Mouse (Mus musculus): ENCODE results near the gene Gmip. TPM values are rescaled to one million over a fixed set of nuclear protein-coding genes. Genes with fewer than 3 reads are reported as not detected.

Gmip gene
- total RNA-seq, 1 experiment from 2014 or later: 27.0 TPM

- ATAC-seq (replicated peaks; ENCODE audit: low read depth, poor library complexity, severe bottlenecking): no peak
Measured at GRCm38 (mm10) chr8:69802216-69802615, 6.3 kb upstream of the Gmip start.

GRCm38 (mm10) chr8:69803366-69803765, 5.1 kb upstream of the Gmip start:
- no peak for ATAC-seq (replicated peaks; ENCODE audit: low read depth, poor library complexity, severe bottlenecking)

DNA sequence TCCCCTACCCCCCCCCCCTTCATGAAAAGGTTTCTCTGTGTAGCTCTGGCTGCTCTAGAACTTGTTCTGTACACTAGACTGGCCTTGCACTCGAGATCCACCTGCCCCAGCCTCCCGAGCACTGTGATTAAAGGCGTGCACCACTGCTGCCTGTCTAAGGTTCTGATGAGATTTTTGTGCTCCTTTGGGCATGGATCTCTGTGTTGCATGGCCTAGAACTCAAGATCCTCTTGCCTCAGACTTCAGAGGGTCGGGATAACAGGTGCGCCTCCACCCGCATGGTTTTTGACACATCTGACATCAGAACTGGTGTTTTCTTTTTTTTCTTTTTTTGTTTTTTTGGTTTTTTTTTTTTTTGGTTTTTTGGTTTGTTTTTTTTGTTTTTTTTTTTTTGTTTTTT, 3.9 kb upstream of the Gmip start:
- no peak for ATAC-seq (replicated peaks; ENCODE audit: low read depth, poor library complexity, severe bottlenecking)

GRCm38 (mm10) chr8:69805086-69805485, 3.4 kb upstream of the Gmip start:
- ATAC-seq (replicated peaks; ENCODE audit: low read depth, poor library complexity, severe bottlenecking): no peak

DNA sequence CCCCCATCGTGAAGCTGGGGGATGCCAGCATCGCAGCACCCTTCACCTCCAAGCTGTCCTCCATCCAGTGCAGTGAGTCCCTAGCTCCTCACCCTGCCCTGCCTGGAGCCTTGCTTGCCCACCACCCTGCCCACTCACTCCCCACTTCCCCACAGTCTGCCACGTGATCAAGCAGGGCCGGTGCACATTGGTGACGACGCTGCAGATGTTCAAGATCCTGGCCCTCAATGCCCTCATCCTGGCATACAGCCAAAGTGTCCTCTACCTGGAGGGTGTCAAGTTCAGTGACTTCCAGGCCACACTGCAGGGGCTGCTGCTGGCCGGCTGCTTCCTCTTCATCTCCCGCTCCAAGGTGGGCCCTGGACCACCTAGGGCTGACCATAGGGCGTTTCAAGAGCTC, 3.0 kb upstream of the Gmip start:
- ATAC-seq (replicated peaks; ENCODE audit: low read depth, poor library complexity, severe bottlenecking): no peak

DNA sequence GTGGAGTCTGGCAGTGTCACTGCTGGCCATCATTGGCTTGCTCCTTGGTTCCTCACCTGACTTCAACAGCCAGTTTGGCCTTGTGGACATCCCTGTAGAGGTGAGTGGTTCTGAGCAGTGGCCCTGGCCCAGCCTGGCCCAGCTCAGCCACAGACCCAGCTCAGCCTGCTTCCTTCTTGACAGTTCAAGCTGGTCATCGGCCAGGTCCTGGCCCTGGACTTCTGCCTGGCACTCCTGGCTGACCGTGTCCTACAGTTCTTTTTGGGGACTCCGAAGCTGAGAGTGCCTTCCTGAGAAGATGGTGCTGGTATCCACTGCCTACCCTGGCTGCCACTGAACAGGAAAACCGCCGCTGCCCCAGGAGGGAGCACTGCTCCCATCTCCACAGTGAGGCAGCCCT, 1.2 kb upstream of the Gmip start:
- ATAC-seq (replicated peaks; ENCODE audit: low read depth, poor library complexity, severe bottlenecking): no peak

DNA sequence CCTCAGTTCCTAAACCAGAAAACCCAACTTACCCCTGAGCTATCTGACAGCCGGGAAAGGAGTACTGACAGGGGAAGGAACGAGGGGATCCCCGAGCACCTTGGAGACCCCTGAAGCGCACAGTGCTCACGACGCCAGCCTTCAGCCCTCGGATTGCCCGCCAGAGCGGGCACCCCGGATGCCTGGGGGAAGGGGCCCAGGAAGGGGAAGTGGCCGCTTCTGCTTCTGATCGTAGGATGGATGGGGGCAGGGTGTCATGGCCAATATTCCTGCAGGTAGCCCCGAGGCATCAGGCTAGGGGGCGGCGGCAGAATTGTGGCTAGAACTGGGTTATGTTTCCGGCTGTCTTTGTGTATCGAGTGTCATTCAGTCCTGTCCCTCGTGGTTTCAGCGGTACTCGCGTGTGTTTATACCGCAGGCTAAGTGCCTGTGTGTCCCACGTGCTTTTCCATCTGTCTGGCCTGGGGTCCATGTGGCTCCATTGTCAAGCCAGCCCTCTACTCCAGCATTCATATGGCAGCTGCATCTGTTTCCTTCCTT, 455 bp downstream of the Gmip start:
- peak; percentile 59 for ATAC-seq (replicated peaks; ENCODE audit: low read depth, poor library complexity, severe bottlenecking)

DNA sequence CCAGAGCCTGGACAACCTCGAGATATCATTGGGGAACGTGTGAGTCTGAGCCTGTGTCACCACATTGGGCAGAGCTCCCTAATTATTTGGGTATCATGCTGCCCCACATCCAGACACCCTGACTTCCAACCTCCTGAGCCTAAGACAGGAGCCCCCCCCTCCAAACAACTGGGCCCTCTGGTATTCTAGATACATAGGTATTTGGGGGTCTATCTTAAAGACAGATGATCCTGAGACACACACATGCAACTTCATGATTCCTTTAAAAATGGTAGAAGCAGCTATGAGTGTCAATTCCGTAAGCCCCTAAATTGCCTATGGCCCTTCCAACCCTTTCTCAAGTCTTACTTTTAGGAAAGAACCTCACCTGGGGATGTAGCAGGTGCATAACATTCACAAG, 1.3 kb downstream of the Gmip start:
- ATAC-seq (replicated peaks; ENCODE audit: low read depth, poor library complexity, severe bottlenecking): no peak

GRCm38 (mm10) chr8:69814881-69815280, 6.4 kb downstream of the Gmip start:
- no peak for ATAC-seq (replicated peaks; ENCODE audit: low read depth, poor library complexity, severe bottlenecking)

GRCm38 (mm10) chr8:69815396-69815795, 6.9 kb downstream of the Gmip start:
- no peak for ATAC-seq (replicated peaks; ENCODE audit: low read depth, poor library complexity, severe bottlenecking)

DNA sequence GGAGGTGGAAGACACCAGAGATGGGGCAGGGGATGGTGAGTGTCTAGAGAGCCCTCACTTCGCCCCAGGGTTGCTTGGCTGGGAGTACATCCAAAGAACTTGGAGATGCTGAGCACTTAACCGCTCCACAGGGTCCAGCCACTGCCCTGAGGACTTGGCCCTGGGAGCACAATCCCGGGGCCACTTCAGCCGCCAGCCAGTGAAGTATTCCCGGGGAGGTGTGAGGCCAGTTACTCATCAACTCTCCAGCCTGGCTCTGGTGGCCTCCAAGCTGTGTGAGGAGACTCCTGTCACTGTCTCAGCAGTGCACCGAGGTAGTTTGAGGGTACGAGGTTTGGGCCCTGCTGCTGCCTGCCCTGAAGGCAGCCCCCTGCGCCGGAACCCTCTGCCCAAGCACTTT, 12.0 kb downstream of the Gmip start:
- ATAC-seq (replicated peaks; ENCODE audit: low read depth, poor library complexity, severe bottlenecking): no peak

GRCm38 (mm10) chr8:69821971-69822385, 13.5 kb downstream of the Gmip start:
- ATAC-seq (replicated peaks; ENCODE audit: low read depth, poor library complexity, severe bottlenecking): peak; percentile 26

GRCm38 (mm10) chr8:69822386-69823191, 14.1 kb downstream of the Gmip start, which contains the start of gene Lpar2:
Gene Lpar2, plus strand, starts transcription at chr8:69822429.
- peak; percentile 72 for ATAC-seq (replicated peaks; ENCODE audit: low read depth, poor library complexity, severe bottlenecking)

GRCm38 (mm10) chr8:69826371-69826770, 17.9 kb downstream of the Gmip start:
- no peak for ATAC-seq (replicated peaks; ENCODE audit: low read depth, poor library complexity, severe bottlenecking)

DNA sequence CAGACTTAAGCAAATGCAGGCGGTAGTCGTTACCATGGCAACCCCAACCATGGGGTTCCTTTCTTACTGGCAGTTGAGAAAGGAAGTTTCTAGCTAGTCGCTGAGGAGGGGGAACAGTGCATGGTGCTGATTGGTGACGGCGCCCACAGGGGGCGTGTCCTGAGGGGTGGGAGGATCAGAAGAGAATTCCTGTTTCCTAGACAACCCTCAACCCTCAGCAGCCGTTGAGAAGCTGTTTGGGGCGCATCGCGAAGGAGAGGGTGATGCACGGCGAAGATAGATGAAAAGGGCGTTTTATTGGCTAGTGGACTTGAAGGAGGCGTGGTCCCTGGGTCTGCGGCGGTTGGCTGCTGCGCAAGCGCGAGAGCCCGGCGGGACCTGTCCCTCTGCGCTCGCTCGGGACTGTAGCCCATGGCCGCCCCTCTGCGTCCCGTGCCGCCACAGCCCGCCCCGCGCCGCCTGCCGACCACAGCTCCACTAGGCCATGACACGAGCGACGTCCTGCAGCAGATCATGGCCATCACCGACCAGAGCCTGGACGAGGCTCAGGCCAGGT, 23.9 kb downstream of the Gmip start, which contains the start of gene Pbx4:
Pbx4 (plus strand) TSS at position 194 of the 556 bp plus-strand sequence.
- peak; percentile 92 for ATAC-seq (replicated peaks; ENCODE audit: low read depth, poor library complexity, severe bottlenecking)

DNA sequence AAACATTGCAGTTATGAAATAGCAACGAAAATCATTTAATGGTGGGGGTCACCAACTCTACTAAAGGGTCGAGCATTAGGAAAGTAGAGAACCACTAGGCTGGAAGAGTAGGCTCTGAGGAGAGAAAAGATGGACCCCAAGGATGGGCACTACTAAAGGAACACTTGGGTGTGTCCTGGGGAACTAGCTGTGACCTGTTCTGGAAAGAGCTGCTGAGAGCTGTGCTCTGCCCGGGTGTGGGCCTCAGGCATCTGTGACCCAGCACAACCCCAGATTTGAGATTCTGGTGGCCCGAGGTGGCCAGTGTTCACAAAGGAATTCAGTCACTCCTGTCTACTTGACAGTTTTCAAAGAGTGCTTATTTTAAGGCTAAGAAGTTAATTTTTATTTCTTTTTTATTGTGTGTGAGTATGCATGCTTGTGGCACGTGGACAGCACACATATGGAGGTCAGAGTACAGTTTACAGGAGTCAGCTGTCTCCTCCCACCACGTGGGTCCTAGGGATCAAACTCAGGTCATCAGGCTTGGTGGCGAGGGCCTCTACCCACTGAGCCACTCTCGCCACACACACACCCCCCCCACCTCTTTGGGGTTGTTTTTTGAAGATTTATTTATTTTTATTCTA, 28.7 kb downstream of the Gmip start:
- no peak for ATAC-seq (replicated peaks; ENCODE audit: low read depth, poor library complexity, severe bottlenecking)

DNA sequence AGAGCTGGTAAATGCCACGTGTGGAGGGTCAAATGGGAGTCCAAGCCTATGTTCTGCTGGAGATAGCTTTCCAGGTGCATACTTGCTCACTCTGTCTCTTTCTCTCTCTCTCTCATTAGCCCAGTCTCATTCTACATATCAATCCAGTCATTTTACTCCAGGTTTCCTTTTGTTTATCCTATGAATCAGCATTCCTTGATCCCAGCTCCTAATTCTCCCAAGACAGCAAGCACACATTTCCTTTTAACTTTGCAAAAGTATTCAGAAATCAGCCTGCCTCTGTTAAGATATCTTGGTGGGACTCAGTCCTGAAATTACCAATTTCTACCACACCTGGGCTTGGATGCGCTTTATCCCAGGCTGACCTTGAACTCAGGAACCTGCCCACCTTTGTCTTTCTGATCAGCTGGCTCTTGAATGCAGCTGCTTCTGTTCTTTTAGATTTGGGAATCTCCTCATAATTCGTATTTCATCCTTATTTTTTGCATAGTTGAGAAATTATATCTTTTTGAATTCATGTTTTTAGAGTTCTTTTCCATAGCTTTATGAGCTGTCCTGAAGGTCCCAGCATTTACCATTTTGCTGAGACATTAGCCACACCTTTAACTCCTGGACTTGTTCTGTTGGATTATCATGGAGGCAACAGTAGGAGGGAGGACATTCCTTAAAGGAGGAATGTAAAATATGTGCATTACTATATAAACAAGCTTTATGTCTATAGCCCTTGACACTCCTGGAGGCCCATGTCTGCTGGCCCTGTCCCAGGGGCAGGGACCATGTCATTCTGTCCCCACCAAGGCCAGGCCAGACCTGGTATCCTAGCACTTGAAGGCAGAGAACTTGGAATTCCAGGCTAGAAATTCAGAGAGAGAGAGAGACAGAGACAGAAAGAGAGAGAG, 38.9 kb downstream of the Gmip start:
- no peak for ATAC-seq (replicated peaks; ENCODE audit: low read depth, poor library complexity, severe bottlenecking)

DNA sequence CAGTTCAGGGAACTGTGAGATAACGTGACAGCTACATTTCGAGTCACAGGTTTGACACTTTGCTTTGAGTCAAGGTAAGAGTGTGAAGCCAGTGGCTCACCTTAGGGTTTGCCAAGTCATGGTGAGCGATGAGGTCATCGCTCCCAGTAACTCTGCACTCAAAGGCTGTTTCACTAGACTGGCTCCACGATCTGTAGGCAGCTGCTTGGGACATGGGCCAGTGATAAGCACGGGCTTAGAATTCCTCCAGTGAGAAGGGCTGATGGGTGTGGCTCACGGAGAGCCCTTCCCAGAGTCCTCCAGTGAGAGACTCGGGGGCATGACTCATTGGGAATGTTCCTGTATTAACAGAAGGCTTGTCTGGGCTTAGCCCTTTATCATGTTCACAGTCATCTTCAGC, 40.5 kb downstream of the Gmip start:
- ATAC-seq (replicated peaks; ENCODE audit: low read depth, poor library complexity, severe bottlenecking): no peak

GRCm38 (mm10) chr8:69849899-69850298, 41.4 kb downstream of the Gmip start:
- ATAC-seq (replicated peaks; ENCODE audit: low read depth, poor library complexity, severe bottlenecking): 0 out of 2 replicates have a peak, but pooled peaks have one; percentile 60

DNA sequence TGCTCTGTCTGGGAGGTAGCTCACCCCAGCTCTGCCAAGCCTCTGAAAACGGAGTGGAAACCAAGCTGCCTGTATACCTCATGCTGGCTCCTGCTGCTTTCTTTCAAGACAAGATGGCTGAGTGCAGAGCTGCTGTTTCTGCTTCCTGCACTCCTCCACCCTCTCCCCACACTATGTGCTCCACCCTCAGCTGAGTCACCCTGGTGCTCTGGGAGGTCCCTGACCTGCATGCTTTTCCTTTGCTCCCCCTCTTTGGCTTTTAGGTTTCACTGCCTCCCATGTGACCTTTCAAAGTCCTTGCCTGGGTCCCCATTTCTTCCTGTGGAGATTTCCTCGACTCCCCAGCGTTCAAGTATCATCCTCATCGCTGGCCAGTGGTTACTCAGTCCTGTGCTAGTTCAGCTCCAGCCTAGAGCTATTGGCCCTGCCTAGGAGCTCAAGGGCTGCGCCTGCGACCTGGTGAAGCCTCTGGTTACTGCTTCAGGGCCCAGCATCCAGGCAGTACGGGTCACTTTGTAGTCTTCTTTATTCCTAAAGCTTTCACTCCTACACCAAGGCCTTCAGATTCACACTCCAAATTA, 42.5 kb downstream of the Gmip start:
- no peak for ATAC-seq (replicated peaks; ENCODE audit: low read depth, poor library complexity, severe bottlenecking)

Data from common myeloid progenitor, adult 5-6 weeks (primary cell).